Mouse (Mus musculus): ENCODE measurements around the gene Btbd2.

DNA sequence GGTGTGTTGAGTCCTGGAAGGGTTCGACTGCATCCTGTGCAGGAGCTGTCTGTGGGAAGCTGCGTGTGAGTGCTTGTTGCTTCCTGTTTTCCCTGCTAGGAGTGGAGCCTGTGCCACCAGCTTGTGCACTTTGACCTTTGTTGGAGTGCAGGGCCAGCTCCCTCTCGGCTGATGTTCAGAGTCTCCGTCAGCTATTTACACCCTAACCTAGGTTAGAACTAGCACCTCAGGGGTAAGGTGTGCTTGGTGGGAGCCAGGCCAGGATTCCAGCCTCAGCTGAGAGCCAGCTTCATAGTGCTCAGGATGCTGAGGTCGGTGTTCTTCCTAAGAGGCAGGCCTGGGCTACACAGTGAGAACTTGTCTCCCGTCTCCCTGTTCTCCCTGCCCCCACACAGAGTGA is 21.5 kb downstream of the Btbd2 start:
- TF ChIP-seq CTCF (IDR thresholded peaks at IDR 0.05; ENCODE audit: low read depth) (no peak), EP300 (IDR thresholded peaks at IDR 0.05; ENCODE audit: low read depth) (no peak)

Measured in liver, postnatal 0 days (tissue).